Mouse (Mus musculus): ENCODE data around the gene H2-Aa. TPM values are rescaled to one million over a fixed set of nuclear protein-coding genes. Genes with fewer than 3 reads are reported as not detected.
A peak's percentile ranks its signal among the peaks of the same experiment; 100 is the strongest.

The H2-Aa gene
- total RNA-seq, 4 experiments from 2014 or later, result 77.6 to 181 (median 140) TPM

DNA sequence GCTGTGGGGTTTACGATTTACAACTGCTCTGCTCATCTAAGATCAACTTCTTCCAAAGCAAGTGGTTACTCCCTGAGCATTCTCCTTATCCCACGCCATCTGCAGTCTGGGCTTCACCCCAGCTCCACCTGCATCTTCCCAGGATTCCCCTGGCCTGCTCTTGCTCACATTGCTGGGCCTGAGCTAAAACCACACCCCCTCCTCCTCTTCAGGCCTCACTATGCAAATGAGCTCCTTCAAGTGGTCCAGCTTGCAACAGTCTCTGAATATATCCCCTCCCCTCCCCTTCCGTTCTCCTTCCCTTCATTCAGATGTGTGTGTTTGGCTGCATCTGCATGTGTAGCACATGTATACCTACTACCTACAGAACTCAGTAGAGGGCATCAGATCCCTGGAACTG is 11.7 kb upstream of the H2-Aa start:
- DNase-seq, result no peak

DNA sequence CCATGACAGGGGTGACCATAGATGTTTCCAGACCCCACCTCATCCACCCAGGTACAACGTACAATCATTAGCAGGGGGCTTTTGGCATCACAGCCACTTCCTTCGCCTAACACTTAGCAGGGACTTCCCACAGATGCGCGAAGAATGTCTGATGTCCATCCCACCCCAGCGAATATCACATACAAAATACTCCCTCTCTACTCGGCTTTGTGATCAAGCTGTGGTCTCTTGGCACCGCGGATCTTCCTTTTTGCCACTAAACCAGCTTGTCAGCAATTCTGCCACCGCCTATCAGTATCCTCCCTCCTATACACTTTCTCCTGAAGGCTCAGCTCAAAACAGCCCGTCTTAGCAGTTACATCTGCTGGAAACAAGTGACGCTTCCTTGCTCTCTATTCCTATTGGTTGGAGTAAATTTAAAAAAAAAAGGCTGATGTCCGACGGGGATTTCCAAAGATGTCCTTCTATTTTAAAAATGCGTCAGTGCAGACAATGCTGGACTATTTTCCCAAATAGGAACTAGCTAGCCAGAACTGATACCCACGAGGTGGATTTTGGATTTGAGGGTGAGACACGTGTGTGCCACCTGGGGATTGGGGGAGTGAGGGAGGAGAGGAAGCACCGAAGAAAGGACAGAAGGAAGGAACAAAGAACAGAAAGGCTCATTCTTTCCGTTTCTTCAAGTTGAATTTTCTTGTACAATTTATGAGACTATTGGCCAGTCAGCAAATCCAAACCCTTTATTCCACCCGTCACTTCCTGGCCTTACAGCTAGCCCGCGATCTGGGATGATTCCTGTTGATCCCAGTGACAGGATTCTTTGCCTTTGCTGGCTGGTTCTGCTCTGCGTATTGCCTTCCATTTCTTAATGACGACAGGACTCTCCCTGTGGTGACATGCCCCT is 8.5 kb upstream of the H2-Aa start:
- peak; percentile 22 for DNase-seq

DNA sequence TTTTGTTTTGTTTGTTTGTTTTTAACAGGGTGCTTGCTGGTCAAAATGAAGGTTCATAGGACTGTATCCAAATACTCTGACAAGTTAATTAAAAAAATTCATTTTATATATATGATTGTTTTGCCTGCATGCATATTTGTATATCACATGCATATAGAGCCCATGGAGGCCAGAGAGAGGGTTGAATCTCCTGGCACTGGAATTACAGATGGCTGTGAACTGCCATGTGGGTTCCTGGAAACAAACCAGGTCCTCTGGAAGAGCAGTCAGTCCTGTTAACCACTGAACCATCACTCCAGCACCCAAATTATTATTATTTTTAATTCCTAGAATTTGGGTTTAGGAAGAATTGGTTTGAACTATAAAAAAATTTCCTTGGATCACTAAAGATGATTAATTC is 7.7 kb upstream of the H2-Aa start:
- DNase-seq, result no peak

- no peak for DNase-seq
Measured at GRCm38 (mm10) chr17:34294249-34294648, 6.6 kb upstream of the H2-Aa start.

DNA sequence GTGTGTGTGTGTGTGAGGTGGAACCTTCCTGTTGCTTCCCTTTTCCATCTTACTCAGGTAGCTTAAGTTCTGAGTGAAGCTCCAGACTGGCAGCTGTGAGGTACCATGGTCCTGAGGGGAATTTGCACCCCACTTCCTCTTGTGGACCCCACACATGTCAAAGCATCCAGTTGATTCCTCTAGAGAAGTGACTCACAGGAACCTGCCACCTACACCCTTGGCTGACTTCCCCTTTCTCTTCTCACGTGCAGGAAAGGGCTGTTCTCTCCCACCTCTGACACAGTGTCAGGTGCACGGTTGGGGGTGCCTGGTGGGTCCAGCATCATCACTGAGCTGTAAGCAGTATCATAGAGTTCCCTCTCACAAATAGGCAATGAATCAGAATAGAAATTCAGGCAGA is 5.9 kb upstream of the H2-Aa start:
- DNase-seq, result no peak

DNA sequence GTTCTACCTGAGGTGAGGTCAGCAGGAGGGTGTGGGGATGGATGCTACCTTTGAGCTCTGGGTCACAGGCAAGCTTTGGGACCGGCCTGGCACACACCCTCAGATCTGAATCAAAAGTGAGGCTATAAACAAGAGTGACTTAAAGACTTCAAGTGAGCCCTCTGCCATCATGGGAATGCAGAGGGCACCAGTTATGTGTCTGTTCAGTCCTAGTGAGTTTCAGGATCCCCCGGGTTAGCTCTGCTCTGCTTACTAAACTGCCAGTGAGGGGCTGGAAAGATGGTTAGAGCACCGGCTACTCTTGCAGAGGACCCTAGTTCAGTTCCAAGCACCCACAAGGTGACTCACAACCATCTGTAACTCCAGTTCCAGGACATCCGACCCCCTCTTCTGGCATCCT is 4.9 kb upstream of the H2-Aa start:
- DNase-seq, result no peak

DNA sequence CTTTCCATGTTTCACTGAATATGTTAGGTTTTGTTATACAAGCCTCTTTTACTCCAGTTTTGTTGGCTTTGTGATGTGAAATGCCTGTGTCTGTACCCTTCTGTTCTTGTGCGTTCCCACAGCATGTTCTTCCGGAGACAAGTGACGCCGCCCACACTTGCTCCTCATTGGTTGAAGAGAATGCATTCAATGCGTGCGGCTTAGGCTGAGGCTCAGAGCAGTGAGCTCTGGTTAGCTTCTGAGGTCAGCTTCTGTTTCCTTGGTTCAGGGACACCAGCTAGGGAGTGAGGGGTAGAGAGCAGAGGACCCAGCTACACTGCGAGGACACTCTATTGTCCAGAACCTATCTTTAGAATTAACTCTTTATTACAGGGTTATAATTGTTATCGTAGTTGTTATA is 4.0 kb upstream of the H2-Aa start:
- peak; percentile 69 for DNase-seq

- no peak for DNase-seq
Measured at GRCm38 (mm10) chr17:34288131-34288530, 508 bp upstream of the H2-Aa start.

GRCm38 (mm10) chr17:34286999-34287398 is 624 bp downstream of the H2-Aa start:
- DNase-seq, result no peak

DNA sequence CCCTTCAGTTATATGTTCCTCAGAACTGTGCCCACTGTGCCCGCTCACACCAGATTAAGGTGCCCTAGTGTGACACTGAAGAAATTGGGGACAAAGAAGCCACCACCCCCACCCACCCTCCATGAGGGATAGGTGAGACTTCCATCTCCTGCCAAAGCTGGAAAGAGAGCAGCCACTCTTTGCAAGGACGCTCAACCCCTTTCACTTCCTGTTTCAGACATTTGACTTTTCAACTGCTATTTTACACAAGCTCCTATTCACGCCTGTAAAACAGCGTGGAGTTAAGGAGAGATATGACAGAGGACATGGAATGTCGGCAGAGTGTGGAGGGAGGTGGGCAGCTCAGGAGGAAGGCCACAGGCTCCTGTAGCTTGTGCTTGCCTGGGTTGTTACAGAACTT is 1.1 kb downstream of the H2-Aa start:
- no peak for DNase-seq

DNA sequence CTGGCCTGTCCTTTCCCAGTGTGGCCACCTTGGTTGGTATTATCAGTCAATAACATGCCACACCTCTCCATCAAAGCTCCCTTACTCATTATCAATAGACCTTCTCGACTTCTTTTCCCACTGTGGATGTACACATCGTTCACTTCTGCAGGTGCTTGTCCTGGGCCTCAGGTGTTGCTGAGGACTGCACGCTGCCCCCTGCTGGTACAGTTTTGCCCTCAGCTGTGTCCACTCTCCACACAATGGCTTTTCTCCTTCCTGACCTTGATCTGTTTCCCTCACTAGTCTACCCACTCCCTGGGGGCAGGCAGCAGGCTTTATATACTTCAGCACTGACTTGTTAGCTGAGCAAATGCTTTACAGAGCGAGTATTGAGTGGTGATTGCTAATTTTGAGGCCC is 1.8 kb downstream of the H2-Aa start:
- no peak for DNase-seq

- DNase-seq, result no peak
Measured at GRCm38 (mm10) chr17:34285371-34285770, 2.3 kb downstream of the H2-Aa start.

DNA sequence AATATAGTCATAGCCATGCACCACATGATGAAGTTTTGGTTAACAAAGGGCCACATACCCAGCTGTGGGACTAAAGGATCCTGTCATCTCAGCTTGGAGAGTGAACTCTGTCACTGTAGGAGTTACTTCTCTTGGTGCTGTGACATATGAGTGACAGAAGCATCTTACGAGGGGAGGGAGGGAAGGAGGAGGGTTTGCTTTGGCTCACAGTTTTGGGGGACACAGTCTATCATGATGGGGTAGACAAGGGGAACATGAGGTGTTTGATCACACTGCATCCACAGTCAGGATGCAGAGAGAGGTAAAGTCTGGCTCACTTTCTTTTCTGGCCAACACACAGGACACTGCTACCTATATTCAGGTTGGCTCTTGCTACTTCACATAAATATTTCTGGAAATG is 5.8 kb downstream of the H2-Aa start:
- DNase-seq, result no peak

GRCm38 (mm10) chr17:34280499-34281038 is 7.1 kb downstream of the H2-Aa start:
- DNase-seq, result no peak

- DNase-seq, result no peak
Measured at GRCm38 (mm10) chr17:34272102-34272501, 15.5 kb downstream of the H2-Aa start.

- DNase-seq, result no peak
Measured at GRCm38 (mm10) chr17:34270940-34271339, 16.7 kb downstream of the H2-Aa start.

DNA sequence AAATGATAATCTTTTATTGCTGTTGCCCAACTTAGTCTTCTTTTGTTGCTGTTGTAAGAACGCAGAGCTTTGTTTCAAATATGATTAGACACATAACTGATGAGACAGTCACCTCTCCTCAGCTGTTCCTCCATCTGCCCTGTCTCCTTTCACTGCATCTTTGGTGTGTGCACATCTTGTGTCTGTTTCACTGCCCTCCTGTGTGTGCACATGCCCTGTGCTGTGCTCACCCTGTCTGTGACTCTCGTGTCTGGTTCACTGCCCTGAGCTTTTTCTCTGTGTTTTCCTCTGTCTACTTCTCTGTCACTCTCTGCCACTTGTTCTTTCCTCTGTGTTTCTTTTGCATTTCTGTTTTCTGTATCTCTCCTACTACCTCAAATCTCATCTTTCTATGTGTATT is 17.4 kb downstream of the H2-Aa start:
- no peak for DNase-seq

DNA sequence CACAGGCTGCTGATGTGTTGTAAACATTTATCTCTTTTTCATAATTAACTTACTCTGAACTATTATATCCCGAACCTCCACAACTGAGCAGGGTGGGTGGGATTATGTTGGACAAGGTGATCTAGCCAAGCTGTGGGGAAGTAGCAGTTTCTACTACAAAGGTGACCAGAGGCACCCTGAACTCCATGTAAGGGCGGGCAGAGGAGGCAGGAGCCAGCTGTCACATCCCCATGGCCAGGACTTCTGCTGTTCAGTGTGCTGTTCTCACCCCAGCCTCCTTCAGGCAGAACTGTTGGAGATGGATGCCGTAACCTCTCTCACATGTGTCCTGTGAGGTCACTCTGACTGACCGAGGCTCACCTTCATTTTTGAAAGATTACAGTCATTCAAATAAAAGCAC is 17.8 kb downstream of the H2-Aa start:
- no peak for DNase-seq

DNA sequence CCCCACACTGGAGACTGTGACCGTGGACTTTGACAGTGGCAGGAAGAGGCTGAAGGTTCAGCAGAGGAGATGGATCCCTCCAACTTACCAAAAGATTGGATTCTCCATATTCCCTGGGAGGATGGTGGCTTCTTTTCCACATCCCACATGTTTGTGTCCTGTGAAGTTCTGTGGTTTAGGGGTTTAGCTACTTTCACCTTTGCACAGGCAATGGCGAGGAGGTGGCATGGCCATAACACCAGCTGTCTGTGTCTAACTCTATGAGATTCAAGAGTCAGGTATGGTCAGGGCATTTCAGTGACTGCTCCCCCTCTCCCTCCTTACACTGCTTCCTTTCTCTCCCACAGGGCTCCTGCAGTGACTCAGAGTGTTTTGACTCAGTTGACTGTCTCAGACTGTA is 18.9 kb downstream of the H2-Aa start:
- DNase-seq, result no peak

GRCm38 (mm10) chr17:34268262-34268661 is 19.4 kb downstream of the H2-Aa start:
- DNase-seq, result no peak

DNA sequence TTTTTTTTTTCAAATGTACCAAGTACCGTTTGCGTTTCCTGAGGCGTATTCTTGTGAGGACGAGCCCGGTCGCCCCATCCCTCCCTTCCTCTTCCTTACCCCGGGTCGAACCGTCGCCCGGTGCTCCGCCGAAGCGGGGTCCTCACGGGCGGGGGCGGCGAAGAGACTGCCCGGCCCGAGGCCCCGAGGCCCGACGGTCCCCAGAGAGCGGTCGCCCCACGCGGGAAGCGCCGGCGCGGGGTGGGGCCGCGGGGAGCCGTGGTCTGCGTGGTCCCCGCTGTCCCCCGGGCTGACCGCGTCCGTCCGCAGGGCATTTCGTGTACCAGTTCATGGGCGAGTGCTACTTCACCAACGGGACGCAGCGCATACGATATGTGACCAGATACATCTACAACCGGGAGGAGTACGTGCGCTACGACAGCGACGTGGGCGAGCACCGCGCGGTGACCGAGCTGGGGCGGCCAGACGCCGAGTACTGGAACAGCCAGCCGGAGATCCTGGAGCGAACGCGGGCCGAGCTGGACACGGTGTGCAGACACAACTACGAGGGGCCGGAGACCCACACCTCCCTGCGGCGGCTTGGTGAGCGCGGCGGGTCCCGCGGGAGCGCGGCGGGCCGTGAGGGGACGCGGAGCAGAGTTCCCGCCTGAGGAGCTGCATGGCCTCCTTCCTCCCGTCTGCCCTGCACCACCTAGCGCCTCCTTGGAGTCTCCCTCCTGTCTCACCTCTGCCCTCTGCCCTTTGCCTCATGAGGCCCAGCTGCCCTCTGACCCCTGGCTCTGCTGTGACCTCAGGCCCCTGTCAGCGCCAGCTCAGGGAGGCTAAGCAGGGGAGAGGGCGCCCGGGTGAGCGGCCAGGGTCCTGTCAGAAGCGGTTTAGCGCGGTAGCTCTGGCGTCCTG is 22.9 kb downstream of the H2-Aa start:
- no peak for DNase-seq

DNA sequence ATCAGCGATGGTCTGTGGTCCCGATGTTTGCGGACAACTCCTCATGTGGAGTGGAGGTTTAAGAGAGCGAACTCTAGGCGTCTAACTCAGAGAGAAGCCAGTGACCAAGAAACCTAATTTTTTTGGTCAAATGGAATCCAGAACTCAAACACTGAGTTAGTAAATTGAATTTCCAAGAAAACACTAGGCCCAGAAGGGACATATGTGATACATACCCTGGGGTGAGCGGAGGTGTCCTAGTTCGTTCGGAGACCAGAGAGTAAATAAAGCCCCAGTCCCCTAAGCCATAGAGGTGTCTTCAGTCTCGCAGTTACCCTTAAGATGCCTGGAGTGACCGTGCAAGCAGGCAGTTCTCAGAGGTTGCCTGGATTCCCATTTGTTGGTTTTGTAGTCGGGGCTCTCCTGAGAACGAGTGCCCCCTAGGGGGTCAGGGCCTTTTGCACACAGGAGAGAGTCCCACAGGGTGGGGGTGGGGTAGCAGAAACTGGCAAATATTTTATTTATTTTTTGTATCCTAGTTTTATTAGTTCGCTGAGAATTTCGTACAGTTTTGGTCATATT is 23.7 kb downstream of the H2-Aa start:
- no peak for DNase-seq

DNA sequence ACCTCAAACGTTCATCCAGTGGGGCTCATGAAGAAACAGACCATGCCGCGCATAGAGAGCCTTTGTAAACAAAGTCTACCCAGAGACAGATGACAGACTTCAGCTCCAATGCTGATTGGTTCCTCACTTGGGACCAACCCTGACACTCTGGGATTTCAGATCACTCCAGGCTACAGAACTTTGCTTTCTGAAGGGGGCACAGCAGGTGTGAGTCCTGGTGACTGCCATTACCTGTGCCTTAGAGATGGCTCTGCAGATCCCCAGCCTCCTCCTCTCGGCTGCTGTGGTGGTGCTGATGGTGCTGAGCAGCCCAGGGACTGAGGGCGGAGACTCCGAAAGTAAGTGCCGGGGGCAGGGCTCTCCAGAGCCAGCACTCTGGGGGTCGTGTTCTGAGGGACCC is 24.6 kb downstream of the H2-Aa start:
- peak; percentile 47 for DNase-seq

Data from adrenal gland, adult 8-10 months (tissue).